Mouse (Mus musculus) liver, embryonic 14.5 days (tissue): Measurements from ENCODE around the gene Ocel1. TPM values are rescaled to one million over a fixed set of nuclear protein-coding genes. Genes with fewer than 3 reads are reported as not detected.
A peak's percentile ranks its signal among the peaks of the same experiment; 100 is the strongest.

ENCODE experiments used
- ATAC-seq: fragments of 200-750 bp; cut with Nextera tagmentation; 2 replicates; pipeline ENCODE4 v1.8.0; 2017; ENCODE audit warnings: moderate number of reproducible peaks, mild to moderate bottlenecking, moderate library complexity; ENCODE audit not compliant: insufficient read depth
- DNase-seq, 3 experiments: peaks; one replicate each; pipeline ENCODE4 v3.0.0-alpha.2; 2012 to 2013; ENCODE audit warnings: low read depth in 3 of 3, low spot score in 3 of 3
- H3K27ac ChIP-seq: fragments of 300-500 bp; sonication (generic); 2 replicates; pipeline ENCODE4 v1.5.1; 2014; ENCODE audit warnings: moderate library complexity, mild to moderate bottlenecking, control low read depth, inconsistent platforms
- H3K27me3 ChIP-seq: fragments of 300-500 bp; sonication (generic); 2 replicates; pipeline ENCODE4 v1.6.1; 2014; ENCODE audit warnings: mild to moderate bottlenecking, low read length, moderate library complexity; ENCODE audit not compliant: control insufficient read depth, insufficient read depth
- H3K36me3 ChIP-seq: fragments of 300-500 bp; sonication (generic); replicated peaks from 2 replicates; pipeline ENCODE4 v1.6.1; 2014; ENCODE audit warnings: low read depth; ENCODE audit not compliant: control insufficient read depth, insufficient read depth
- H3K4me1 ChIP-seq, 2 experiments: fragments of 200-500 bp in 1 of 2; fragments of 300-500 bp in 1 of 2; sonication (generic) in 1 of 2; replicated peaks; 2 replicates each; pipeline ENCODE4 v1.6.1; 2012 to 2014; ENCODE audit warnings: antibody characterized with exemption in 1 of 2, inconsistent platforms in 1 of 2, low read length in 1 of 2; ENCODE audit not compliant: control insufficient read depth in 2 of 2, insufficient read depth in 2 of 2
- H3K4me2 ChIP-seq: fragments of 300-500 bp; sonication (generic); 2 replicates; pipeline ENCODE4 v1.6.1; 2014; ENCODE audit warnings: low read depth, mild to moderate bottlenecking, control low read depth, moderate library complexity
- H3K4me3 ChIP-seq, 2 experiments: fragments of 200-500 bp in 1 of 2; fragments of 300-500 bp in 1 of 2; sonication (generic) in 1 of 2; 2 replicates each; pipeline ENCODE4 v1.5.1; 2012 to 2014; ENCODE audit warnings: low read depth in 2 of 2, low read length in 2 of 2, mild to moderate bottlenecking in 2 of 2, control low read depth in 1 of 2, inconsistent platforms in 1 of 2, moderate library complexity in 1 of 2; ENCODE audit not compliant: insufficient read depth in 1 of 2
- H3K9ac ChIP-seq: fragments of 300-500 bp; sonication (generic); replicated peaks from 2 replicates; pipeline ENCODE4 v1.6.1; 2014; ENCODE audit warnings: mild to moderate bottlenecking, control low read depth, moderate library complexity
- H3K9me3 ChIP-seq: fragments of 300-500 bp; sonication (generic); 2 replicates; pipeline ENCODE4 v1.6.1; 2016; ENCODE audit warnings: low read length, mixed read lengths; ENCODE audit not compliant: control insufficient read depth
- CTCF ChIP-seq: IDR thresholded peaks from 2 replicates; pipeline ENCODE4 v1.5.1; 2016; ENCODE audit warnings: antibody characterized with exemption, low read depth, control low read depth
- EP300 ChIP-seq: IDR thresholded peaks from 2 replicates; pipeline ENCODE4 v1.6.1; 2016; ENCODE audit warnings: antibody characterized with exemption, low read depth
- WGBS: fragments of 180-500 bp; shearing (Covaris S2); extraction: QIAGEN DNeasy Blood & Tissue Kit; methylation state at CpG from one replicate; pipeline ENCODE4 v1.1.7; 2014; ENCODE audit not compliant: insufficient replicate concordance; 5-methylcytosine and 5-hydroxymethylcytosine counted together
- polyA plus RNA-seq, 2 experiments: library from polyadenylated mRNA; depleted of rRNA in 1 of 2; stranded (reverse) in 1 of 2; unstranded in 1 of 2; fragments of >200 nt; fragmentation: Nextera tagmentation in 1 of 2; extraction: Ambion mirVana in 1 of 2; gene quantifications; 2 replicates each; pipeline versions ENCODE4 v1.2.1 to v1.2.3; 2012 to 2014

The Ocel1 gene
- polyA plus RNA-seq, 2 experiments, result 1.9 to 2.8 TPM

DNA sequence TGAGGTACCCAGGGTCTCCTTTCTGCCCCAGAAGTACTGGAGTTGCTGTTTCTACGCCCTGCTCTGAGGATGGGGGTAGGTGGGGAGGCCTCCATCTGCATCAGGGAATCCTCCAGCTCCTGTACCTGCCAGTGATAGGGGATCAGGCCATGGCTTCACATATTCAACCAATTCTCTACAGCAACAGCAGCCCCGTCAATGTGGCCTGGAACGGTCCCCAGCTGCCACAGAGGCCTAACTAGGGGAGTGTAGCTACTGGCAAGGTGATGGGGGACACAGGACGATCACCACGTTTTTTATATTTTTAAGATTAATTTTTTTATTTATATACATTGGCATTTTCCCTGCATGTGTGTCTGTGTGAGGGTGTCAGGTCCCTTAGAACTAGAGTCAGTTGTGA is 21.3 kb downstream of the Ocel1 start:
- Histone ChIP-seq H3K4me1 (peaks cover 2 to 8% of the 10 kb centered on the region in 2 experiments), H3K4me3 (no peak overlapping the region), H3K36me3 (no peaks in the 10 kb centered on the region), H3K27me3 (no peaks in the 10 kb centered on the region), H3K9me3 (no peaks in the 10 kb centered on the region), H3K27ac (no peak overlapping the region), H3K4me2 (no peak overlapping the region), H3K9ac (no peak overlapping the region)
- 56% methylated on average over 5 of the region's 5 CpGs for WGBS
- no peak for DNase-seq
- no peak for TF ChIP-seq EP300
- TF ChIP-seq CTCF, result no peak
- no peak for ATAC-seq

DNA sequence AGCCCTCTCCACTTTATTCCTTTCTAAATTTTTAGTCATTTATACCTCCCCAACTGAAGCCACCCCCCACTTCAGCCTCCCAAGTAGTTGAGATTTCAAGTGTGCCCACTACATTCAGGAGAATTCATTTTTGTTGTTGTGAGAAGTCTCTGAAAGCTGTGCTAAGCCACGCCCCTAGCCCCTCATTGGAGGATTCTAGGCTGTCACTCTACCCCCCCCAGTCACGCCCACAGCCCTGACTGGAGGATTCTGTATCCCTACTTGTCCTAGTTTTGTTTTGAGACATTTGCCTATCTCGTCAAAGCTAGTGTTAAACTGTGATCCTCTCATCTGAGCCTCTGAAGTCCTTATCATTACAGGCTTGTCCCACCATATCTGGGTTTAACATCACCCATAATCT is 21.8 kb downstream of the Ocel1 start:
- DNase-seq (no peak), ATAC-seq (no peak)
- no peaks in the 10 kb centered on the region for H3K9me3 ChIP-seq
- H3K27ac ChIP-seq, result no peak overlapping the region
- H3K4me2 ChIP-seq, result peak overlapping the region; percentile 0; the same call in 1 of the 2 replicates
- TF ChIP-seq CTCF (no peak), EP300 (no peak)
- no peaks in the 10 kb centered on the region for H3K27me3 ChIP-seq
- H3K36me3 ChIP-seq, result no peaks in the 10 kb centered on the region
- peak overlapping the region in 1 of 2 experiments; percentile 16; a peak in 1 of 4 replicates for H3K4me3 ChIP-seq
- H3K4me1 ChIP-seq, result peaks cover 6 to 11% of the 10 kb centered on the region in 2 experiments
- WGBS, result 7% methylated on average over 3 of the region's 3 CpGs
- no peak overlapping the region for H3K9ac ChIP-seq

DNA sequence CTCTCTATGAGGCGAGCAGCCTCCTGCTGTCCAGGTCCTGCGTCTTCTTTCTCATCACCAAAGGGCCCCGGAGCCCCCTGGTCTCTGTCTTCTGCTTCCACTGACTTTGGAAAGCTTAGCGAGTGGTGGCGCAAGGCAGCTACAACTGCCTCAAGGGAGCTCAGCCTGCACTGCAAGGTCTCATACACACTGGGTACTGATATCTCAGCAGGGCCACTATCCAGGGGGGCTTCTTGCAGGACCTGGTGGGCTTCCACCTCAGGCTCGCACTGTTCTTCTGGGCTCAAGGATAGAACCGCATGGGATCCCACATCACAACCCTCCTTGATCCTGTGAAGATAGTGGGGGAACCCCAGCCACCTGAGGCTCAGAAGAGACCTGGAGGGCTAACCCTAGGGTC is 23.4 kb downstream of the Ocel1 start:
- DNase-seq, result no peak
- H3K27me3 ChIP-seq, result no peaks in the 10 kb centered on the region
- no peak overlapping the region for H3K4me3 ChIP-seq
- TF ChIP-seq EP300 (no peak), CTCF (no peak)
- 67% methylated on average over 7 of the region's 7 CpGs for WGBS
- peaks cover 2% of the 10 kb centered on the region; the same call in 1 of the 2 replicates for H3K36me3 ChIP-seq
- no peak for ATAC-seq
- H3K27ac ChIP-seq, result no peak overlapping the region
- peaks cover 6 to 11% of the 10 kb centered on the region in 2 experiments for H3K4me1 ChIP-seq
- H3K4me2 ChIP-seq, result peak overlapping the region; percentile 8; the same call in 1 of the 2 replicates
- no peaks in the 10 kb centered on the region for H3K9me3 ChIP-seq
- no peak overlapping the region for H3K9ac ChIP-seq

DNA sequence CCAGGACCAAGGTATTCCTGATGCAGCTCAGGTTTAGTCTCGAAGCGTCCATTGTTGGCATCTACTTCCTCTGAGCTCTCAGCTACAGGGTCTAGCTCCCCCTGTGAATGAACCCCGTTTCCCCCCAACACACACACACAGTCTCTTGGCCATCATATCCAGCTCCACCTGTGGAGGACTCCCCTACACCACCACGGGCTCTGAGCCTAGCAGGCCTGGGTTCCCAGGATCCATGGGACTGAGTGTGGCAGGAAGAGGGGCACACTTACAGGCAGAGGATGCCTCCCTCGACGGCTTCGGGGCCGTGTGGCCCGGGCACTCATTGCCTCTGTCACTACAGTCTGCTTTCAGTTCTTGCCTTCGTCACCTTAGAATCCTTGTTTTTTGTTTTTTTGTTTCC is 24.0 kb downstream of the Ocel1 start:
- TF ChIP-seq EP300 (no peak), CTCF (no peak)
- H3K9ac ChIP-seq, result no peak overlapping the region
- WGBS, result 70% methylated on average over 10 of the region's 10 CpGs

DNA sequence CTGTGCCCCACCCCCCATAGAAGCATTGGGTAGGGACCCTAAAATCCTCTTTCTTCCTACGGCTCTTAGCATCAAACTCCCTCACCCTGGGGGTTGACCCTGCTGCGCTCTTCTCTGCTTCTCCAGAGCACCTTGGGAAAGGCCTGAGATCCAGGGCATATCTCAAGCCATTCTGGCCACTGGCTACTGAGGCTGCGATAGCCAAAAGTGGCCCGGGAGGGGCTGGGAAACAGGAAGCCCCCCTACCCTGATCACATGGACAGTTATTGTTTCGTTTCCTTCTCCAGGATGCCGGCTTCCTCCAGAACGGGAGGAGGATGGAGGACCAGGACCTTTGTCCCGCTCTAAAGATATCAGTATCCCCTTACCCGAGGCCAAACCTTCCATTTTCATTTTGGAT is 24.5 kb downstream of the Ocel1 start, which contains the start of gene Ushbp1:
TSS of gene Ushbp1 (minus strand) at position 174 of the 400 bp plus-strand sequence.
- peaks cover 6 to 11% of the 10 kb centered on the region in 2 experiments for H3K4me1 ChIP-seq
- H3K36me3 ChIP-seq, result peaks cover 2% of the 10 kb centered on the region; the same call in 1 of the 2 replicates
- DNase-seq (no peak), ATAC-seq (no peak)
- H3K4me3 ChIP-seq, result peak within 1 kb of the TSS; percentile 26 to 68
- H3K9ac ChIP-seq, result no peak within 1 kb of the TSS
- peak within 1 kb of the TSS; percentile 11; the same call in 1 of the 2 replicates for H3K27ac ChIP-seq
- H3K27me3 ChIP-seq, result no peaks in the 10 kb centered on the region
- no peaks in the 10 kb centered on the region for H3K9me3 ChIP-seq
- 50% methylated on average over 9 of the region's 9 CpGs for WGBS
- TF ChIP-seq EP300 (no peak), CTCF (no peak)
- peak within 1 kb of the TSS; percentile 87 for H3K4me2 ChIP-seq

More for the DNA sequence above, 24.0 kb downstream of the Ocel1 start:
- DNase-seq, result no peak
- ATAC-seq, result no peak
- H3K36me3 ChIP-seq, result peaks cover 2% of the 10 kb centered on the region; the same call in 1 of the 2 replicates
- no peak overlapping the region for H3K27ac ChIP-seq
- H3K27me3 ChIP-seq, result no peaks in the 10 kb centered on the region
- H3K4me1 ChIP-seq, result peaks cover 6 to 11% of the 10 kb centered on the region in 2 experiments
- H3K4me2 ChIP-seq, result no peak overlapping the region; the same call in 1 of the 2 replicates
- H3K4me3 ChIP-seq, result no peak overlapping the region
- no peaks in the 10 kb centered on the region for H3K9me3 ChIP-seq
